Comparison of ENCODE assay signal across 11 mouse cellular contexts in genomic region chr14:8342509-8343106, GRCm38 (mm10). TPM values are rescaled to one million over a fixed set of nuclear protein-coding genes. Genes with fewer than 3 reads are reported as not detected.
A peak's percentile ranks its signal among the peaks of the same experiment; 100 is the strongest.
DNase-seq lines count a peak whose midpoint lies in the region.
"Had no signal": no experiment of that assay in that cellular context is flagged by ENCODE, and none has a peak within 500 bp of the region (broad histone marks: within the 10 kb centered on the region; RNA-seq: fewer than 3 reads in every experiment).

No protein-coding gene starts in this region.

- DNase-seq in gastrocnemius, postnatal 10 days, result peak; percentile 34
- DNase-seq in gastrocnemius, postnatal 4 days (ENCODE audit: low spot score in 2 of 2), result no peak
- DNase-seq in Muller cell, postnatal 12 days (ENCODE audit: inconsistent ontology term), result peak; percentile 71
- peak; percentile 22 to 29 for DNase-seq in adrenal gland, postnatal 4 days (ENCODE audit: low spot score in 2 of 2)
- peak; percentile 79 to 88 for DNase-seq in kidney, postnatal 25 days
- no peak for DNase-seq in urinary bladder, adult 2 months (ENCODE audit: low spot score)
- DNase-seq in retina, embryonic 14.5 days (ENCODE audit: low spot score), result no peak
- no peak for DNase-seq in testis, postnatal 14 days (ENCODE audit: low spot score)

RNA-seq across cellular contexts. Expression of gene Fam107a, which starts 24.8 kb away (rescaled TPM):
- 1 to 10 TPM; 1.7 to 4.4 TPM for total RNA-seq in gastrocnemius, postnatal 10 days (2021)
- total RNA-seq in gastrocnemius, postnatal 4 days (2021), result 1 to 10 TPM; 1.3 to 2.2 TPM
- 1 to 10 TPM; 1.9 to 4.8 TPM for total RNA-seq in adrenal gland, postnatal 4 days (2021)
- 1.5 and 1.8 TPM in 2 replicates for polyA plus RNA-seq in urinary bladder, adult 2 months (2012; rRNA removed)
- total RNA-seq: monocyte, adult 5-6 weeks had no signal
- polyA plus RNA-seq: liver, embryonic 12.5 days had no signal

RNA-seq across cellular contexts. Expression of gene Oit1, which starts 35.9 kb away (rescaled TPM):
- total RNA-seq in gastrocnemius, postnatal 10 days (2021), result not detected
- total RNA-seq in gastrocnemius, postnatal 4 days (2021), result not detected
- total RNA-seq in adrenal gland, postnatal 4 days (2021), result under 1 TPM in 1 of 2 experiments, not detected in 1; 0.22 TPM
- 43.9 and 48.4 TPM in 2 replicates for polyA plus RNA-seq in urinary bladder, adult 2 months (2012; rRNA removed)
- total RNA-seq: left cerebral cortex, adult 2 months; monocyte, adult 5-6 weeks had no signal
- polyA plus RNA-seq: liver, embryonic 12.5 days had no signal

Comparison
In these comparisons a context has a peak if more than half of its experiments do, and no peak if none do; other contexts are left out.
1. DNase-seq: peak in gastrocnemius, postnatal 10 days (single experiment), Muller cell, postnatal 12 days (single experiment), adrenal gland, postnatal 4 days (2 of 2) and kidney, postnatal 25 days (2 of 2); none in gastrocnemius, postnatal 4 days (0 of 2), urinary bladder, adult 2 months (single experiment), retina, embryonic 14.5 days (single experiment) and testis, postnatal 14 days (single experiment).